Mouse (Mus musculus): ENCODE results near the gene Dnaaf2. TPM values are rescaled to one million over a fixed set of nuclear protein-coding genes. Genes with fewer than 3 reads are reported as not detected.

The Dnaaf2 gene
- 6.7 and 11.3 TPM in 2 replicates for total RNA-seq (2017)

GRCm38 (mm10) chr12:69198164-69198535 is at the start of gene Dnaaf2:
Gene Dnaaf2 (minus strand): TSS chr12:69198429.
- peak; percentile 36 to 47; a peak in 3 of 4 replicates for ATAC-seq (replicated peaks in 1 of 2; ENCODE audit: insufficient read depth in 1 of 2, low FRiP score in 2 of 2, low TSS enrichment in 1 of 2, low read depth in 1 of 2, poor library complexity in 2 of 2, severe bottlenecking in 2 of 2)

DNA sequence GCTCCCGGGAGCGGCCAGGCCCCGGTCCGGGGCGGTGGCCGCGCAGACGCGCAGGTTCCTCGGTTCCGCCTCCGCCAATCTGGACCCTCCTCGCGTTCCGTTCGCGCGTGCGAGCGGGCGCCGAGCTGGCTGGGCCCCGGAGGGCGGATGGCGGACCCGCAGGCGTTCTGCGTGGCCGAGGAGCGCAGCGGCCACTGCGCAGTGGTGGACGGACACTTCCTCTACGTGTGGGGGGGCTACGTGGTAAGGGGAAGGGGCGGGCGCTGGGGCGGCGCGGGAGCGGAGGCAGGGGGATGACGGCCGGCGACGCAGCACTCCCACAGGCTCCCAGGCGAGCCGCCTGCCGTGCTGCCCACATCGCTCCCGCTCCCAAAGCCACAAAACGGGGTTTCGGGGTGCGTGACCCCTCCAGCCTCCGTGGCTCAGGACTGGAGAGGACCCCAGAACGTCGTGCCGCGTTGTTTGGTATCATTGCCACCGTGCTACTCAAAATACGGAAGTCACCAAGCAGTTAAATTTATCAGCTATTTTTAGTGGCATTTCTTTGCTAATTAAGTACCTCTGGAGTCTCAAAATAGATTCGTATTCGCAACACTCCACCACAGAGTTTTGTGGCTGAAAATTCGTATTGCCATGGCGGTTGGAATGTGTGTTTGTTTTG is 43.7 kb upstream of the Dnaaf2 start:
- ATAC-seq (replicated peaks in 1 of 2; ENCODE audit: insufficient read depth in 1 of 2, low FRiP score in 2 of 2, low TSS enrichment in 1 of 2, low read depth in 1 of 2, poor library complexity in 2 of 2, severe bottlenecking in 2 of 2), result peak; percentile 61 to 63

DNA sequence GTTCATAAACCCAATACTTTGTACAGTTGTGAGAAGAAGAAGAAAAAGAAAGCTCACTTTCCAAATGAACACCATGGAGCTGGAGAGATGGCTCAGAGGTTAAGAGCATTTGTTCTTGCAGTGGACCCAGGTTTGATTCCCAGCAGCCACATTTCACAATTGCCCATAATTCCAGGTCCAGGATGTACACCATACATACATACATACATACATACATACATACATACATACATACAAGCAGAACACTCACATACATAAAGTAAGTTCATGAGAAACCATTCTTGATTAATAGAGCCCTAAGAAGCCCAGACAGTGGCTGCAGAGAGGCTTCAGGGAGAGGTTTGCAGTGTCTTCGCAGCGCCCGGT is 43.2 kb upstream of the Dnaaf2 start:
- no peak for ATAC-seq (replicated peaks in 1 of 2; ENCODE audit: insufficient read depth in 1 of 2, low FRiP score in 2 of 2, low TSS enrichment in 1 of 2, low read depth in 1 of 2, poor library complexity in 2 of 2, severe bottlenecking in 2 of 2)

GRCm38 (mm10) chr12:69240876-69241275 is 42.6 kb upstream of the Dnaaf2 start, which contains the start of gene Klhdc1:
Gene Klhdc1 (plus strand): TSS chr12:69241176.
- no peak for ATAC-seq (replicated peaks in 1 of 2; ENCODE audit: insufficient read depth in 1 of 2, low FRiP score in 2 of 2, low TSS enrichment in 1 of 2, low read depth in 1 of 2, poor library complexity in 2 of 2, severe bottlenecking in 2 of 2)

GRCm38 (mm10) chr12:69238284-69238683 is 40.1 kb upstream of the Dnaaf2 start:
- no peak for ATAC-seq (replicated peaks in 1 of 2; ENCODE audit: insufficient read depth in 1 of 2, low FRiP score in 2 of 2, low TSS enrichment in 1 of 2, low read depth in 1 of 2, poor library complexity in 2 of 2, severe bottlenecking in 2 of 2)

- ATAC-seq (replicated peaks in 1 of 2; ENCODE audit: insufficient read depth in 1 of 2, low FRiP score in 2 of 2, low TSS enrichment in 1 of 2, low read depth in 1 of 2, poor library complexity in 2 of 2, severe bottlenecking in 2 of 2), result no peak
These were observed 37.6 kb upstream of the Dnaaf2 start for GRCm38 (mm10) chr12:69235782-69236181.

GRCm38 (mm10) chr12:69229251-69229650 is 31.0 kb upstream of the Dnaaf2 start:
- ATAC-seq (replicated peaks in 1 of 2; ENCODE audit: insufficient read depth in 1 of 2, low FRiP score in 2 of 2, low TSS enrichment in 1 of 2, low read depth in 1 of 2, poor library complexity in 2 of 2, severe bottlenecking in 2 of 2), result 0 out of 4 replicates have a peak, but pooled peaks have one; percentile 37 to 50

GRCm38 (mm10) chr12:69227776-69228466 is 29.7 kb upstream of the Dnaaf2 start, which contains the start of gene Pole2:
Gene Pole2 (minus strand): TSS chr12:69228195.
- peak; percentile 92 to 94 for ATAC-seq (replicated peaks in 1 of 2; ENCODE audit: insufficient read depth in 1 of 2, low FRiP score in 2 of 2, low TSS enrichment in 1 of 2, low read depth in 1 of 2, poor library complexity in 2 of 2, severe bottlenecking in 2 of 2)

DNA sequence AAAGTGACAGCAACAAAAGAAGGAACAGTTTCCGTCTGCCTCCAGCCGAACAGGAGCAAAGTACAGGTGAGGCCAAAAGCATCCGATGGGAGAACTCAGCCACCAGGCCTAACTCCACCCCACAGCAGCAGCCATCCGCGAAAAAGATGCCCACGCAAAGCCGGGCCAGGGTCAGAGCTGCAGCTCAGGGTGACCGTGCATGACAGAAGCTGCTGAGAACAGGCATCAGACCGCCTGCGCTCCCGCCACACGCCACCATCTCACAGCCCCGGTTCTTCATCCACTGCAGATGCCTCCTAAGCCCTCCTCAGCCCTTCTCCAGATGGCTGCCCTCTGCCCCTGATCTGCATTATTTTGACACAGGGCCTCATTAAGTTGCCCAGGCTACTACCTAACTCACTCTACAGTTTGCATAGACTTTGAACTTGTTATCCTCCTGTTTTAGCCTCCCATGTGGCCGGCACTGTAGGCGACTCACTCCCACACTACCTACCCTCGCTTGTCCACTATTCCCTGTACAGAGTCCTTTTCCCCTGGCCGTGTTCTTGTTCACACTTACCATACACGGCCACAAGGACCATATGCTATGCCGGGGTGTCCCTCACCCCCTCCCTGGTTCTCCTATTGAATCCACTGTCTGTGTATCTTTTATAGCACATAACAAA is 22.5 kb upstream of the Dnaaf2 start:
- no peak for ATAC-seq (replicated peaks in 1 of 2; ENCODE audit: insufficient read depth in 1 of 2, low FRiP score in 2 of 2, low TSS enrichment in 1 of 2, low read depth in 1 of 2, poor library complexity in 2 of 2, severe bottlenecking in 2 of 2)

- ATAC-seq (replicated peaks in 1 of 2; ENCODE audit: insufficient read depth in 1 of 2, low FRiP score in 2 of 2, low TSS enrichment in 1 of 2, low read depth in 1 of 2, poor library complexity in 2 of 2, severe bottlenecking in 2 of 2), result no peak
These were observed 18.4 kb upstream of the Dnaaf2 start for GRCm38 (mm10) chr12:69216587-69216986.

- no peak; a peak in 1 of 4 replicates for ATAC-seq (replicated peaks in 1 of 2; ENCODE audit: insufficient read depth in 1 of 2, low FRiP score in 2 of 2, low TSS enrichment in 1 of 2, low read depth in 1 of 2, poor library complexity in 2 of 2, severe bottlenecking in 2 of 2)
These were observed 17.0 kb upstream of the Dnaaf2 start for GRCm38 (mm10) chr12:69215000-69215785.

GRCm38 (mm10) chr12:69214393-69214792 is 16.2 kb upstream of the Dnaaf2 start:
- ATAC-seq (replicated peaks in 1 of 2; ENCODE audit: insufficient read depth in 1 of 2, low FRiP score in 2 of 2, low TSS enrichment in 1 of 2, low read depth in 1 of 2, poor library complexity in 2 of 2, severe bottlenecking in 2 of 2), result peak in 1 of 2 experiments; percentile 39; a peak in 1 of 4 replicates

DNA sequence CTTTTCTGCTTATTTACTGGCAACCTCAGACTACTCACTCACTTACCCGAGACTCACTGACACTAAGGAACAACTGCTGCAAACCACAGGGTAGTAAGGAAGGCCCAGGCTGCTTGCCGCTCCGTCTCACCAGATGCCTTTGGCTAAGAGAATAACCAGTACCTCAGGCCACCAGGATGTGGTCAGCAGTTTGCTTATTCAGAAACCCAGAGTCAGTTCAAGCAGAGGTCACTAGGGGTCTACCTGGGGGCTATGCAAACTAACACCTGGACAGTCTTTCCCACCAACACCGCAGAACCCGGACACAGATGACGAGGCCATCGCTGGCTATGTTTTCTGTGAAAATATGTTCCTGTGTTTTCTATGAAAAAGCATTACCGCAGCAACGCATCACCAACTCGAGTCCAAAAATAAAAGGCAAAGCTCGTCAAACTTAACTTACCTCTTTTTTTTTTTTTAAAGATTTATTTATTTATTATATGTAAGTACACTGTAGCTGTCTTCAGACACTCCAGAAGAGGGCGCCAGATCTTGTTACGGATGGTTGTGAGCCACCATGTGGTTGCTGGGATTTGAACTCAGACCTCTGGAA is 15.1 kb upstream of the Dnaaf2 start:
- ATAC-seq (replicated peaks in 1 of 2; ENCODE audit: insufficient read depth in 1 of 2, low FRiP score in 2 of 2, low TSS enrichment in 1 of 2, low read depth in 1 of 2, poor library complexity in 2 of 2, severe bottlenecking in 2 of 2), result no peak

GRCm38 (mm10) chr12:69211057-69211456 is 12.8 kb upstream of the Dnaaf2 start:
- no peak for ATAC-seq (replicated peaks in 1 of 2; ENCODE audit: insufficient read depth in 1 of 2, low FRiP score in 2 of 2, low TSS enrichment in 1 of 2, low read depth in 1 of 2, poor library complexity in 2 of 2, severe bottlenecking in 2 of 2)

DNA sequence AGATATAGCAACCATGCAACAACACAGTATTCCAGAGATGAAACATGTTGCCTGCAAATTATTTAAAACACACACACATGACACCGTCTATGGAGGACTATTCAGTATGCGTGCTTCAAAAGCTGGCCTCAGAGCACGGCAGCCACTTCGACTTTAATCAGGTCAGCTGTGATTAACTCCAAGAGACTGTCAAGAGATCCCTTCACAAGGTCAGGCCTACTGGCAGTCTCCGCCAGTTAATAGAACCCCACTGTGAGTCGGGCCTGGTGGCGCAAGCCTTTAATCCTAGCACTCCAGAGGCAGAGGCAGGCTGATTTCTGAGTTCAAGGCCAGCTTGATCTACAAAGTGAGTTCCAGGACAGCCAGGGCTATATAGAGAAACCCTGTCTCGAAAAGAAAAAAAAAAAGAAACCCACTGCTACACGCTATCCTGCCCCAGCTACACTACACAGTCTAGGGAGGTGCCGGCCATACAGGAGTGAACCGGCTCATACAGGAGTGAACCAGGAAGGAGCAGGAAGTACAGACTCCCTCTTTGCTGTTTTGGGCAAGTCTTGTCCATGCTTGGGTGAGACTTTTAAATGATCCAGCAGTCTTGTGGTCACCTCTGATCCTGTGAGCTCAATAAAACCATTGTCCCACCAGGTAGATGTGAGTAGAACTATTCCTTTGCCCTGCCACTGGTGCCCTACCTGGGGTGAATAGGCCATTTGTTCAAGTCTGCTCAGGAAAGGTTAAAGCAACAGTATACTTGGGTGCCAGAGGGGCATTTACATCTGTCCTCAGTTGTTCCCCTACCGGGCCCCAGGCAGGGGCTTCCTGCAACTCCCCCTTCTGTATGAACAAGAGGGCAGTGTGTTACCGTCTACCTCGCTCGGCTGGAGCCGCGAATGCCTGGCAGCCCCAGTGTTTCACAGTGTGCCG is 12.1 kb upstream of the Dnaaf2 start:
- no peak for ATAC-seq (replicated peaks in 1 of 2; ENCODE audit: insufficient read depth in 1 of 2, low FRiP score in 2 of 2, low TSS enrichment in 1 of 2, low read depth in 1 of 2, poor library complexity in 2 of 2, severe bottlenecking in 2 of 2)

- ATAC-seq (replicated peaks in 1 of 2; ENCODE audit: insufficient read depth in 1 of 2, low FRiP score in 2 of 2, low TSS enrichment in 1 of 2, low read depth in 1 of 2, poor library complexity in 2 of 2, severe bottlenecking in 2 of 2), result no peak
These were observed 10.3 kb upstream of the Dnaaf2 start for GRCm38 (mm10) chr12:69208520-69208919.
